Mouse (Mus musculus) bone marrow, adult 2 months (tissue): Measurements from ENCODE around the gene Fry.

ENCODE experiments used
- CTCF ChIP-seq: fragments of 200-500 bp; IDR thresholded peaks from 2 replicates; pipeline ENCODE4 v1.5.1; 2011; ENCODE audit warnings: low read length, control low read depth; ENCODE audit not compliant: control insufficient read depth, insufficient read depth
- POLR2A ChIP-seq: fragments of 200-500 bp; IDR thresholded peaks from 2 replicates; pipeline ENCODE4 v1.6.1; 2011; ENCODE audit warnings: low read depth, mild to moderate bottlenecking, control low read depth, low read length, borderline replicate concordance; ENCODE audit not compliant: control insufficient read depth

DNA sequence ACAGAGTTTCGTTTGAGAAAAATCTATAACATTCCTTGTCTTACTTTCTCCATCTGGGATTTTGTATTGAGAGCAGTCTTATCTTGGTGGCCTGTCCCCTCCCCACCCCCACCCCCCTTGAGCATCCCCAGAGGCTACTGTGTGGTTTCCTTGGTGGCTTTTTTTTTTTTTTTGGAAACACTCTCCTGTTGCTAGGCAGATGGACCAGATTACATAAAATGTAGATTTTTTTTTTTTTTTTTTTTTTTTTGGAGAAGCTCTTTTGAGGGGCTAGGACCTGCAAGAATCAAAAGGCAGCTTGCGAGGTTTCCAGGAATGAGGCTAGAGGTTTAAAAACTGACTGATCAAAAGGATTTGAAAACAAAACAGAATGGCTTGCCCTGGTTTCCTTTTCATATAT is 48.8 kb downstream of the Fry start:
- no peak for TF ChIP-seq CTCF
- no peak for TF ChIP-seq POLR2A
